Mouse (Mus musculus) midbrain, embryonic 16.5 days (tissue): ENCODE data around the gene Myrip. TPM values are rescaled to one million over a fixed set of nuclear protein-coding genes. Genes with fewer than 3 reads are reported as not detected.

ENCODE experiments used
- ATAC-seq: fragments of 200-750 bp; cut with Nextera tagmentation; 2 replicates; pipeline ENCODE4 v1.8.0; 2017; ENCODE audit warnings: moderate TSS enrichment
- H3K27ac ChIP-seq: fragments of 300-500 bp; sonication (generic); 2 replicates; pipeline ENCODE4 v1.5.1; 2014; ENCODE audit warnings: mild to moderate bottlenecking, low read length, mixed read lengths
- H3K27me3 ChIP-seq: fragments of 300-500 bp; sonication (generic); 2 replicates; pipeline ENCODE4 v1.6.1; 2014; ENCODE audit warnings: low read depth, low read length, mixed read lengths; ENCODE audit not compliant: control insufficient read depth, insufficient read depth
- H3K36me3 ChIP-seq: fragments of 300-500 bp; sonication (generic); 2 replicates; pipeline ENCODE4 v1.6.1; 2014; ENCODE audit warnings: mild to moderate bottlenecking, low read length, moderate library complexity, mixed read lengths; ENCODE audit not compliant: control insufficient read depth, insufficient read depth
- H3K4me1 ChIP-seq: fragments of 300-500 bp; sonication (generic); 2 replicates; pipeline ENCODE4 v1.6.1; 2014; ENCODE audit warnings: mild to moderate bottlenecking, low read length, mixed read lengths; ENCODE audit not compliant: control insufficient read depth, insufficient read depth
- H3K4me2 ChIP-seq: fragments of 300-500 bp; sonication (generic); 2 replicates; pipeline ENCODE4 v1.6.1; 2014; ENCODE audit warnings: mild to moderate bottlenecking, low read length, mixed read lengths
- H3K4me3 ChIP-seq: fragments of 300-500 bp; sonication (generic); 2 replicates; pipeline ENCODE4 v1.5.1; 2014; ENCODE audit warnings: low read depth, mild to moderate bottlenecking, low read length, moderate library complexity, mixed read lengths
- H3K9ac ChIP-seq: fragments of 300-500 bp; sonication (generic); 2 replicates; pipeline ENCODE4 v1.6.1; 2014; ENCODE audit warnings: low read depth, low read length, mixed read lengths
- H3K9me3 ChIP-seq: fragments of 300-500 bp; sonication (generic); replicated peaks from 2 replicates; pipeline ENCODE4 v1.6.1; 2014; ENCODE audit warnings: mild to moderate bottlenecking, low read length, mixed read lengths; ENCODE audit not compliant: control insufficient read depth, poor library complexity, severe bottlenecking
- WGBS: fragments of 180-500 bp; shearing (Covaris S2); extraction: QIAGEN DNeasy Blood & Tissue Kit; methylation state at CpG from one replicate; pipeline ENCODE4 v1.1.7; 2014; 5-methylcytosine and 5-hydroxymethylcytosine counted together
- polyA plus RNA-seq: library from polyadenylated mRNA; unstranded; fragments of >200 nt; fragmentation: Nextera tagmentation; extraction: Ambion mirVana; gene quantifications from 2 replicates; pipeline ENCODE4 v1.2.1, GENCODE M21; 2015

Myrip gene
- polyA plus RNA-seq, 1 experiment from 2014 or later: 6.0 TPM

DNA sequence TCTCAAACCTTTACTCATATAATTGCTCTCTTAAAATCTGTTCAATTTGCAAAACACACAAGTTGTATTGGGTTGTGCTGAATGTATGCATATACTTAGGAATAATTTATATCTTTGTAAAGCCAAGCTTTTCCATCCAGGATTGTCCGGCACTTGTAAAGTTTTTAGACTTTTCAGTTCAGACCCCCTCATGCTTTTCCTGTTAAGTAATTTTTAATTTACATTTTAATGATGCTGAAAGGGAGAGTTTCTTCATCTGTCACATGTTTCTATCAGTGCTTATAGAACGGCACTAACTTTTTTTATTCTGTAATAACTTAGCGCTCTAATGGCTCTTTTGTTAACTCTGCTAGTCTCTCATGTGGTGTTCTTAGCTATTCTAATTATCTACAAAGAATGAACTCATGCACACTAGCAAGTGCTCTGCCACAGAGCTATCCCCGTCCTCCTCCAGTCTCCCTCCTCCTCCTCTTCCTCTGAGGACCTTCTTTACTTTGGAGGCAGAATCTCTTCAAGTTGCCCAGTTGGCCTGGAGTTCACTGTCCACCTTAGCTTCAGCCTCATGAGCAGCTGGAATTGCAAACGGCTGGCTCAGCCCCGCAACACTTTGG, 136.1 kb downstream of the Myrip start:
- ATAC-seq: no peak
- H3K27ac ChIP-seq: no peak overlapping the region
- 50% methylated on average over 6 of the region's 6 CpGs for WGBS

DNA sequence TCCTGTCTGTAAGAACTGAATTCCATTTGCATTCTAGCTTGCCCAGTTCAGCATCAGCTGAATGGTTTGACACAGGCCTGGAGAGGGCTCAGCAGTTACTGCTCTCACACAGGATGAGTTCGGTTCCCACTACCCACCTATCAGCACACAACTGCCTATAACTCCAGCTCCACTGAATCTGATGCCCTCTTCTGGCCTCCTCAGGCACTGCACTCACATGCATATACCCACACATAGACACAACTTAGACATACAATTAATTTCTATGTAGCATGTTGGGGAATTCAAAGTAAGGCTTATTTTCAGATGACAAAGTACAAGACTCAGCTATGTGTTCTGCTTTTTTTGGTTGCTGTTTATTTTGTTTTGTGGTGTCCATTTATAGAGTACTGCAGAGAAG, 137.0 kb downstream of the Myrip start:
- Histone ChIP-seq H3K9ac (no peak overlapping the region), H3K9me3 (no peaks in the 10 kb centered on the region), H3K4me2 (no peak overlapping the region), H3K27ac (no peak overlapping the region), H3K27me3 (no peaks in the 10 kb centered on the region), H3K4me1 (no peaks in the 10 kb centered on the region), H3K4me3 (no peak overlapping the region), H3K36me3 (no peaks in the 10 kb centered on the region)
- WGBS: 95% methylated on average over 1 of the region's 1 CpGs
- no peak for ATAC-seq

More for the DNA sequence above, 136.1 kb downstream of the Myrip start:
- no peaks in the 10 kb centered on the region for H3K9me3 ChIP-seq
- H3K4me1 ChIP-seq: no peaks in the 10 kb centered on the region
- no peak overlapping the region for H3K4me3 ChIP-seq
- no peaks in the 10 kb centered on the region for H3K27me3 ChIP-seq
- no peak overlapping the region for H3K4me2 ChIP-seq
- no peaks in the 10 kb centered on the region for H3K36me3 ChIP-seq
- no peak overlapping the region for H3K9ac ChIP-seq

DNA sequence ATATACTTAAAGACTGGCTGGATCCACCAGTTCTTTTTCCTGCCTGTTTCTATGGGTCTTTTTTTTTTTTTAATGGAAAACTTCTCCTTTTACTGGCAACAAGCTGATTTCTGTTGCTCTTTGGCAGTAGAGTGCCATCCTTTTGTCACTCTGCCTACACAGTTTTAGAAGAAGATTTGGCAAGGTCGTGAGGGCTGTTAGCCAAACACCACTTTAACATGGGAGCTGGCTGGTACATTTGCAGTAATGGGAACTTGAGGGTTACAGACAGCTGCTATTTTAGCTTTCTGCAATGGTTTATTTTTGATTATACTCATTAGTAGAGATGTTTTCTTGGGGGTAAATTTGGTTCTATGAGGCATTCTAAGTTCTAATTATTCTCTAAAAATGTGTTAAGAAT, 137.5 kb downstream of the Myrip start:
- Histone ChIP-seq H3K4me2 (no peak overlapping the region), H3K36me3 (no peaks in the 10 kb centered on the region), H3K4me3 (no peak overlapping the region), H3K9me3 (no peaks in the 10 kb centered on the region), H3K27ac (no peak overlapping the region), H3K9ac (no peak overlapping the region), H3K27me3 (no peaks in the 10 kb centered on the region), H3K4me1 (no peaks in the 10 kb centered on the region)
- ATAC-seq: no peak
- 69% methylated on average over 1 of the region's 1 CpGs for WGBS

DNA sequence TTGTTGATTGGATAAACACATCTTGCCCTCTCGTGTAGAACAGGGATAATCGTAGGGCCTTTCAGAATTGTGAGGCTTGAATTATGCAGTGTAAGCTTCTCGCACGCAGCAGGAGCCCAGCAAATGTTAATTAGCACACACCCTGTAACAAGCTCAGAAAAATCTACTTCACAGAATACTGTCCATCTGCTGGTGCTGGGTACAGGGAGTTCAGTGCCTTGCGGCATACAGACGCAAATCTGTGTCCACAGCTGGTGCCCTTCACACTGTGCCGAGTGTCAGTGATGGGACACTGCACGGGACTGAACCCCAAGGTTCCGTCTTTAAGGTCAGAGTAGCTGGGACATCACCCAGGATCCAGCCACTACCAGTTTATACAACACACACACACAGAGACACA, 143.3 kb downstream of the Myrip start:
- Histone ChIP-seq H3K36me3 (no peaks in the 10 kb centered on the region), H3K9ac (no peak overlapping the region), H3K4me3 (no peak overlapping the region), H3K9me3 (no peaks in the 10 kb centered on the region), H3K27me3 (no peaks in the 10 kb centered on the region), H3K4me1 (no peaks in the 10 kb centered on the region), H3K4me2 (no peak overlapping the region), H3K27ac (no peak overlapping the region)
- 51% methylated on average over 9 of the region's 9 CpGs for WGBS
- ATAC-seq: no peak

DNA sequence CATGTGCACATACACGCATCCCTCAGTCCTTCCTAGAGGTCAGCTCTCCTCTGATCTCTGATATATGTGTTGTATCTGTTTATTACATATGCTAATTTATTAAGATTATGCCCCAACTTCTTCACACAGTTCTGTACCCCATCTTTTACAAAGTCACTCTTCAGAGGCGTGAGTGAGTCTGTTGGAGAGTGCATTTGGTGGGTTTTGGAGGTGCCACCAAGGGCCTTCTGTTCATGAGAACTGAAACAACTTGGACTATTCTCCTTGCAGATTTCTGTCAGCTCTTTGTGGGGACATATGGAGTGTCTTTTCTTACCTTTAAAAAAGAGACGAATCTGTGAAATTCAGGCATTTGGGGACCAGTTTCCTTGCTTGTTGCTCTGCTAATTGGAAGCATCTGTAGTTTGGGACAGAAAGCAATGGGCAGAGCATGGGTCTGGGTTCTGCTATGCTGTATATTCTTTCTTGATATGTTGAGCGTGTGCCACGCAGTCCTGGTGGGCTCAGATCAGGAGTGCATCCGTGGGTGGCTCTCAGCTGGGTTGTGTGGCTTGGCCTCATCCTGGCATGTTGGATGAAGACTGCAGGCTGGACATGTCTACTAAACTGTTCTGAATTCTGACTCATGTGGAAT, 148.5 kb downstream of the Myrip start:
- no peak overlapping the region for H3K27ac ChIP-seq
- H3K36me3 ChIP-seq: no peaks in the 10 kb centered on the region
- no peak overlapping the region for H3K4me2 ChIP-seq
- no peak overlapping the region for H3K9ac ChIP-seq
- whole genome bisulfite sequencing: 88% methylated on average over 6 of the region's 6 CpGs
- H3K9me3 ChIP-seq: no peaks in the 10 kb centered on the region
- ATAC-seq: no peak
- no peak overlapping the region for H3K4me3 ChIP-seq
- H3K4me1 ChIP-seq: no peaks in the 10 kb centered on the region
- no peaks in the 10 kb centered on the region for H3K27me3 ChIP-seq

DNA sequence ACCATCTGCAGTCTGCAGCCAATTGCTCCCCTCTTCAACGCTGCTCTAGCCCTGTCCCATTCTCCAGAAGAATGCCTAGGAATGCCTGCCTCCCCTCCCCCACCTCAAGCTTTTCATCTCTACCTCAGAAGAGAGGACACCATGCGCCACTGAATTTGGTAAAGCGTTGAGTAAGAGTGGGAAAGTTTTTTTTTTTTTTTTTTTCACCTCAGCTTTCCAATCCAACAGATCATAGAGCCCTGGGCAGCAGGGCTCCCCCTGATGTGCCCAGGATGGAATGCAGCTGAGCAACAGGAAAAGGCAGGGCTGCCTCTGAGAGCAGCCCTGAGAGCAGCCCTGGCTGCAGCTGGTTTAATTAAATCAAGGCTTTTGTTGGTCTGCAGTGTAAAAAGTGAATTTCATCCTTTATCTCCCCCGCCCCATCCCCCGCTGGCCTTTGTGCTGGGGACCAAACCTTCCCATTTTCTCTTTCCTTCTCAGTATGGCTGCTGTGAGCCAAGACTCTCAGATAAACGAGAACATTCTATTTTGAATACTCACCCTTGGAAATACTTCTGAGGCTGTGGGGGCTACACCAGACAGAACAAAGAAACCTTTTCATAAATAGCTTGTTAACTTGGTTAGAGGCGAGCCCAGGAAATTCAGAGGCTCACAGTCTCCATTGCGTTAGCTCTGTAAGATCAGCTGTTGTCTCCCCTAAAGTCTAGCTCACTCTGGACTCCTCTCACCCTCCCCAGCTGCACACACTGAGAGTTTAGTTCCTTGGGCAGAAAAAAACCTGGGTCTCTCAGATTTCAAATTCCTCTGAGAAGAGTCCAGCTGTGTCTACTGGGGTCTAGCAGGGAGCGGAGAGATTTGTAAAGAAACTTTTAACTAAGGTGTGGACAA, 154.7 kb downstream of the Myrip start:
- Histone ChIP-seq H3K4me1 (no peaks in the 10 kb centered on the region; the same call in 1 of the 2 replicates), H3K27me3 (no peaks in the 10 kb centered on the region), H3K9me3 (no peaks in the 10 kb centered on the region), H3K9ac (no peak overlapping the region), H3K4me2 (no peak overlapping the region), H3K27ac (peak overlapping the region; percentile 35; the same call in 1 of the 2 replicates), H3K4me3 (no peak overlapping the region), H3K36me3 (no peaks in the 10 kb centered on the region)
- WGBS: 10% methylated on average over 9 of the region's 9 CpGs
- ATAC-seq: peak; percentile 60

DNA sequence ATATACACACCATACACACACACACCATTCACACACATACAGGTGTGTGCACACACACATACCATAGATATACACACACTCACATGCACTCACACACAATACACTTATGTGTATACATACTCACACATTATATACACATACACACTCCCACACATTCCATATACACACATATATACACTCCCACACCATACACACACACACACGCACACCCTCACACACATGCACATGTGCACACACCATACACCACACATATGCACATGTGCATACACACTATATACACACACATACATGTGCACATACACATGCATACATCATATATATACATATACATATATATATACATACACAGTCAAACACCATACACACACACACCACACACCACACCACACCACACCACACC, 169.1 kb downstream of the Myrip start:
- H3K9ac ChIP-seq: no peak overlapping the region
- no peak for ATAC-seq
- H3K4me1 ChIP-seq: no peaks in the 10 kb centered on the region
- WGBS: 100% methylated on average over 1 of the region's 1 CpGs
- no peaks in the 10 kb centered on the region for H3K9me3 ChIP-seq
- no peaks in the 10 kb centered on the region for H3K36me3 ChIP-seq
- no peak overlapping the region for H3K27ac ChIP-seq
- H3K4me3 ChIP-seq: no peak overlapping the region
- H3K4me2 ChIP-seq: no peak overlapping the region
- H3K27me3 ChIP-seq: no peaks in the 10 kb centered on the region

DNA sequence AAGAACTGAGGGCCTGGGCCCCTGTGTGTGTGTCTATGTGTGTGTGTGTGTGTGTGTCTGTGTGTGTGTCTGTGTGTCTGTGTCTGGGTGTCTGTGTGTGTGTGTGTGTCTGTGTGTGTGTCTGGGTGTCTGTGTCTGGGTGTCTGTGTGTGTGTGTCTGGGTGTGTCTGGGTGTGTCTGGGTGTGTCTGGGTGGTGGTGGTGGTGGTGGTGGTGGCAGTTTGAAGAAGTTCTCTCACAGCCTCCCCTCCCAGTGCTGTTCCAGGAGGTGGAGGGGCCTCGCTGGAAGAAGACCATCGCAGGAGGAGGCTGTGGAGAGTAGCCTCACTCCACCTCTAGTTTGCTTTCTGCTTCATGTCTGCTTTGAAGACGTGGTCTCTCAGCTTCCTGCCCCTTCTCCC, 180.3 kb downstream of the Myrip start:
- no peaks in the 10 kb centered on the region for H3K36me3 ChIP-seq
- H3K4me1 ChIP-seq: no peaks in the 10 kb centered on the region
- H3K4me3 ChIP-seq: no peak overlapping the region
- H3K27me3 ChIP-seq: no peaks in the 10 kb centered on the region
- ATAC-seq: no peak
- H3K4me2 ChIP-seq: no peak overlapping the region
- H3K27ac ChIP-seq: no peak overlapping the region
- H3K9ac ChIP-seq: no peak overlapping the region
- no peaks in the 10 kb centered on the region for H3K9me3 ChIP-seq
- 94% methylated on average over 3 of the region's 3 CpGs for WGBS

DNA sequence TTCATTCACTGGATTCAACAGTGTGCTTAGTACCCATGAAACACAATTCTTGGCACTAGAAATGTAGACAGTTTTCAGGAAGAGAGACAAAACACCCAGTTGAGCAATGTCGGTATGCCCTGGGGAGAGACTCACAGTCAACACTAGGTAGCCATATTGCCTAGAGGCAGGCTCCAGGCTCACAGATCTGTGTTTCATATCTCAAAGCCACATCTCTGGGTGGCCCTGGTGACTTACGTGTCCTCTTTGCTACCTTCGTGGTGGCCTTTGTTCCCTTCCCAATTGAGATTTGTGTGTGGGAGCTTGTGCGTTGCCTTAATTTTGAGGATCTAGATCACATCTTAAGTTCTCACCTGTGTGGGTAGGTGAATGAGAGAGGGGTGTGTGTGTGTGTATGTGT, 181.1 kb downstream of the Myrip start:
- 95% methylated on average over 4 of the region's 4 CpGs for WGBS
- Histone ChIP-seq H3K27me3 (no peaks in the 10 kb centered on the region), H3K4me1 (no peaks in the 10 kb centered on the region), H3K4me2 (no peak overlapping the region), H3K27ac (no peak overlapping the region), H3K4me3 (no peak overlapping the region), H3K9me3 (no peaks in the 10 kb centered on the region), H3K36me3 (no peaks in the 10 kb centered on the region), H3K9ac (no peak overlapping the region)
- no peak for ATAC-seq
